Mouse (Mus musculus): ENCODE measurements around the gene Cdh13. TPM values are rescaled to one million over a fixed set of nuclear protein-coding genes. Genes with fewer than 3 reads are reported as not detected.

Gene Cdh13
- polyA plus RNA-seq, 1 experiment: 18.4 TPM

- no peak for DNase-seq
- H3K27ac ChIP-seq (ENCODE audit: insufficient read depth, low read length): no peak overlapping the region
- no peaks in the 10 kb centered on the region; the same call in 1 of the 2 replicates for H3K4me1 ChIP-seq (ENCODE audit: control insufficient read depth, insufficient read depth, low read length)
- no peaks in the 10 kb centered on the region for H3K27me3 ChIP-seq (ENCODE audit: control insufficient read depth, insufficient read depth, low read length)
- 42% methylated on average over 6 of the region's 6 CpGs for WGBS
- H3K4me3 ChIP-seq (replicated peaks; ENCODE audit: insufficient read depth, low read depth, low read length): no peak overlapping the region
- TF ChIP-seq CTCF (IDR thresholded peaks at IDR 0.05; ENCODE audit: borderline replicate concordance, insufficient read depth, low read depth, low read length): no peak
- TF ChIP-seq POLR2A (IDR thresholded peaks at IDR 0.05; ENCODE audit: borderline replicate concordance, insufficient read depth, low read length): no peak
Observed at GRCm38 (mm10) chr8:118676233-118676632, 392.7 kb downstream of the Cdh13 start.

- no peak for DNase-seq
- 84% methylated on average over 9 of the region's 9 CpGs for WGBS
- no peaks in the 10 kb centered on the region; the same call in 1 of the 2 replicates for H3K4me1 ChIP-seq (ENCODE audit: control insufficient read depth, insufficient read depth, low read length)
- no peak overlapping the region for H3K27ac ChIP-seq (ENCODE audit: insufficient read depth, low read length)
- H3K4me3 ChIP-seq (replicated peaks; ENCODE audit: insufficient read depth, low read depth, low read length): no peak overlapping the region
- no peaks in the 10 kb centered on the region for H3K27me3 ChIP-seq (ENCODE audit: control insufficient read depth, insufficient read depth, low read length)
- TF ChIP-seq CTCF (IDR thresholded peaks at IDR 0.05; ENCODE audit: borderline replicate concordance, insufficient read depth, low read depth, low read length) (no peak), POLR2A (IDR thresholded peaks at IDR 0.05; ENCODE audit: borderline replicate concordance, insufficient read depth, low read length) (no peak)
Observed at GRCm38 (mm10) chr8:118679347-118679746, 395.8 kb downstream of the Cdh13 start.

GRCm38 (mm10) chr8:118683386-118683785 is 399.9 kb downstream of the Cdh13 start:
- 58% methylated on average over 3 of the region's 3 CpGs for WGBS
- no peak overlapping the region for H3K27ac ChIP-seq (ENCODE audit: insufficient read depth, low read length)
- DNase-seq: no peak
- H3K4me3 ChIP-seq (replicated peaks; ENCODE audit: insufficient read depth, low read depth, low read length): no peak overlapping the region
- no peaks in the 10 kb centered on the region for H3K4me1 ChIP-seq (ENCODE audit: control insufficient read depth, insufficient read depth, low read length)
- no peaks in the 10 kb centered on the region; the same call in 1 of the 2 replicates for H3K27me3 ChIP-seq (ENCODE audit: control insufficient read depth, insufficient read depth, low read length)
- TF ChIP-seq POLR2A (IDR thresholded peaks at IDR 0.05; ENCODE audit: borderline replicate concordance, insufficient read depth, low read length) (no peak), CTCF (IDR thresholded peaks at IDR 0.05; ENCODE audit: borderline replicate concordance, insufficient read depth, low read depth, low read length) (no peak)

- no peak overlapping the region for H3K27ac ChIP-seq (ENCODE audit: insufficient read depth, low read length)
- 91% methylated on average over 1 of the region's 1 CpGs for WGBS
- TF ChIP-seq CTCF (IDR thresholded peaks at IDR 0.05; ENCODE audit: borderline replicate concordance, insufficient read depth, low read depth, low read length) (no peak), POLR2A (IDR thresholded peaks at IDR 0.05; ENCODE audit: borderline replicate concordance, insufficient read depth, low read length) (no peak)
- H3K27me3 ChIP-seq (ENCODE audit: control insufficient read depth, insufficient read depth, low read length): no peaks in the 10 kb centered on the region; the same call in 1 of the 2 replicates
- no peaks in the 10 kb centered on the region for H3K4me1 ChIP-seq (ENCODE audit: control insufficient read depth, insufficient read depth, low read length)
- no peak for DNase-seq
- H3K4me3 ChIP-seq (replicated peaks; ENCODE audit: insufficient read depth, low read depth, low read length): no peak overlapping the region
Observed at GRCm38 (mm10) chr8:118685863-118686262, 402.3 kb downstream of the Cdh13 start.

GRCm38 (mm10) chr8:118689849-118690248 is 406.3 kb downstream of the Cdh13 start:
- Histone ChIP-seq H3K4me1 (ENCODE audit: control insufficient read depth, insufficient read depth, low read length) (no peaks in the 10 kb centered on the region), H3K4me3 (replicated peaks; ENCODE audit: insufficient read depth, low read depth, low read length) (no peak overlapping the region), H3K27me3 (ENCODE audit: control insufficient read depth, insufficient read depth, low read length) (no peaks in the 10 kb centered on the region; the same call in 1 of the 2 replicates), H3K27ac (ENCODE audit: insufficient read depth, low read length) (no peak overlapping the region)
- TF ChIP-seq CTCF (IDR thresholded peaks at IDR 0.05; ENCODE audit: borderline replicate concordance, insufficient read depth, low read depth, low read length) (no peak), POLR2A (IDR thresholded peaks at IDR 0.05; ENCODE audit: borderline replicate concordance, insufficient read depth, low read length) (no peak)
- 71% methylated on average over 1 of the region's 1 CpGs for WGBS
- no peak for DNase-seq

- H3K27ac ChIP-seq (ENCODE audit: insufficient read depth, low read length): no peak overlapping the region
Observed at GRCm38 (mm10) chr8:118701312-118701880, 417.9 kb downstream of the Cdh13 start.

GRCm38 (mm10) chr8:118709366-118709765 is 425.8 kb downstream of the Cdh13 start:
- H3K4me1 ChIP-seq (ENCODE audit: control insufficient read depth, insufficient read depth, low read length): no peaks in the 10 kb centered on the region; the same call in 1 of the 2 replicates
- no peak for DNase-seq
- TF ChIP-seq POLR2A (IDR thresholded peaks at IDR 0.05; ENCODE audit: borderline replicate concordance, insufficient read depth, low read length): no peak
- no peak overlapping the region for H3K27ac ChIP-seq (ENCODE audit: insufficient read depth, low read length)
- H3K27me3 ChIP-seq (ENCODE audit: control insufficient read depth, insufficient read depth, low read length): no peaks in the 10 kb centered on the region
- no peak overlapping the region for H3K4me3 ChIP-seq (replicated peaks; ENCODE audit: insufficient read depth, low read depth, low read length)
- 41% methylated on average over 3 of the region's 3 CpGs for WGBS

More at GRCm38 (mm10) chr8:118701312-118701880, 417.9 kb downstream of the Cdh13 start:
- no peak for DNase-seq
- H3K4me1 ChIP-seq (ENCODE audit: control insufficient read depth, insufficient read depth, low read length): no peaks in the 10 kb centered on the region
- 82% methylated on average over 22 of the region's 22 CpGs for WGBS
- H3K27me3 ChIP-seq (ENCODE audit: control insufficient read depth, insufficient read depth, low read length): no peaks in the 10 kb centered on the region; the same call in 1 of the 2 replicates
- TF ChIP-seq POLR2A (IDR thresholded peaks at IDR 0.05; ENCODE audit: borderline replicate concordance, insufficient read depth, low read length) (no peak), CTCF (IDR thresholded peaks at IDR 0.05; ENCODE audit: borderline replicate concordance, insufficient read depth, low read depth, low read length) (no peak)
- H3K4me3 ChIP-seq (replicated peaks; ENCODE audit: insufficient read depth, low read depth, low read length): no peak overlapping the region

- DNase-seq: no peak
- no peak overlapping the region for H3K4me3 ChIP-seq (replicated peaks; ENCODE audit: insufficient read depth, low read depth, low read length)
- no peaks in the 10 kb centered on the region; the same call in 1 of the 2 replicates for H3K4me1 ChIP-seq (ENCODE audit: control insufficient read depth, insufficient read depth, low read length)
- no peak overlapping the region for H3K27ac ChIP-seq (ENCODE audit: insufficient read depth, low read length)
- no peak for TF ChIP-seq POLR2A (IDR thresholded peaks at IDR 0.05; ENCODE audit: borderline replicate concordance, insufficient read depth, low read length)
- WGBS: 76% methylated on average over 3 of the region's 3 CpGs
- no peaks in the 10 kb centered on the region for H3K27me3 ChIP-seq (ENCODE audit: control insufficient read depth, insufficient read depth, low read length)
Observed at GRCm38 (mm10) chr8:118711631-118712030, 428.1 kb downstream of the Cdh13 start.
